ENCODE assay signal across 24 mouse cellular contexts in genomic region chr2:60260621-60261350, GRCm38 (mm10). TPM values are rescaled to one million over a fixed set of nuclear protein-coding genes. Genes with fewer than 3 reads are reported as not detected.
A peak's percentile ranks its signal among the peaks of the same experiment; 100 is the strongest.
DNase-seq lines count a peak whose midpoint lies in the region; ATAC-seq and TF ChIP-seq lines count a peak whose summit lies in the region.
"Had no signal": no experiment of that assay in that cellular context is flagged by ENCODE, and none has a peak within 500 bp of the region (broad histone marks: within the 10 kb centered on the region; RNA-seq: fewer than 3 reads in every experiment).

No protein-coding gene starts in this region.

- TF ChIP-seq EP300 in liver, postnatal 0 days (IDR thresholded peaks at IDR 0.05; ENCODE audit: low read depth): no peak

- no peak overlapping the region for H3K4me2 ChIP-seq in heart, embryonic 11.5 days
- H3K4me2 ChIP-seq in liver, postnatal 0 days (ENCODE audit: low read depth, low read length): no peak overlapping the region
- H3K4me2 ChIP-seq: embryonic facial prominence, embryonic 15.5 days; limb, embryonic 12.5 days; neural tube, embryonic 15.5 days had no signal

- H3K27ac ChIP-seq in heart, embryonic 11.5 days (ENCODE audit: low read depth, low read length): no peak overlapping the region
- H3K27ac ChIP-seq in liver, adult 2 months (replicated peaks; ENCODE audit: insufficient read depth, low read depth, low read length): no peak overlapping the region
- H3K27ac ChIP-seq in liver, postnatal 0 days (ENCODE audit: low read depth): no peak overlapping the region
- H3K27ac ChIP-seq in small intestine, adult 2 months (ENCODE audit: insufficient read depth, low read depth, low read length): peak overlapping the region; percentile 96
- H3K27ac ChIP-seq: embryonic facial prominence, embryonic 15.5 days; forebrain, embryonic 10.5 days; left cerebral cortex, adult 2 months; limb, embryonic 12.5 days; liver, embryonic 14.5 days; neural tube, embryonic 15.5 days had no signal

- no peaks in the 10 kb centered on the region for H3K27me3 ChIP-seq in heart, embryonic 11.5 days (ENCODE audit: control insufficient read depth, insufficient read depth, low read length)
- H3K27me3 ChIP-seq in liver, adult 2 months (ENCODE audit: control insufficient read depth, insufficient read depth, low read length): no peaks in the 10 kb centered on the region
- no peaks in the 10 kb centered on the region for H3K27me3 ChIP-seq in liver, postnatal 0 days (ENCODE audit: insufficient read depth, low read length)
- no peaks in the 10 kb centered on the region for H3K27me3 ChIP-seq in small intestine, adult 2 months (ENCODE audit: control insufficient read depth, insufficient read depth, low read length)
- H3K27me3 ChIP-seq: embryonic facial prominence, embryonic 15.5 days; limb, embryonic 12.5 days; neural tube, embryonic 15.5 days; Patski had no signal

- peak; percentile 61 to 62 for DNase-seq in cerebellum, postnatal 14 days
- no peak for DNase-seq in cerebellum, adult 9-11 months
- peak; percentile 13 to 21 for DNase-seq in heart, postnatal 14 days
- peak; percentile 47 for DNase-seq in liver, adult 2 months (ENCODE audit: extremely low read depth, low read depth, low spot score)
- DNase-seq in liver, postnatal 0 days: no peak
- no peak for DNase-seq in gastrocnemius, postnatal 36 days
- DNase-seq: cerebellum, adult 2 months; embryo, embryonic 11 days; gastrocnemius, postnatal 10 days; midbrain, embryonic 14.5 days; right cerebral cortex, postnatal 4 days; thymus, postnatal 4 days had no signal

- H3K9me3 ChIP-seq in heart, embryonic 11.5 days (replicated peaks; ENCODE audit: control insufficient read depth, low read length): no peaks in the 10 kb centered on the region
- H3K9me3 ChIP-seq in liver, postnatal 0 days (ENCODE audit: low read length): no peaks in the 10 kb centered on the region
- H3K9me3 ChIP-seq: forebrain, embryonic 10.5 days; limb, embryonic 12.5 days; neural tube, embryonic 15.5 days had no signal

- ATAC-seq in heart, embryonic 11.5 days (replicated peaks; ENCODE audit: insufficient number of reproducible peaks, low FRiP score, low TSS enrichment): no peak
- ATAC-seq in liver, postnatal 0 days: no peak
- ATAC-seq: activated CD4-positive, CD25-positive, alpha-beta regulatory T cell, adult 4 months; lung, postnatal 0 days; Patski had no signal

- TF ChIP-seq CTCF in liver, adult 2 months (IDR thresholded peaks at IDR 0.05; ENCODE audit: low read depth, low read length): no peak
- TF ChIP-seq CTCF in liver, postnatal 0 days (IDR thresholded peaks at IDR 0.05; ENCODE audit: low read depth): no peak
- TF ChIP-seq CTCF in small intestine, adult 2 months (IDR thresholded peaks at IDR 0.05; ENCODE audit: extremely low read depth, insufficient read length, insufficient replicate concordance, low read depth, low read length): no peak

- TF ChIP-seq POLR2A in liver, adult 2 months (IDR thresholded peaks at IDR 0.05; ENCODE audit: extremely low read depth, insufficient read depth, low read length): no peak
- no peak for TF ChIP-seq POLR2A in small intestine, adult 2 months (IDR thresholded peaks at IDR 0.05; ENCODE audit: low read depth, low read length)

- 82% methylated on average over 5 of the region's 5 CpGs for WGBS in heart, embryonic 11.5 days (ENCODE audit: insufficient replicate concordance)
- WGBS in liver, adult 2 months: 60% methylated on average over 5 of the region's 5 CpGs
- 76% methylated on average over 5 of the region's 5 CpGs for WGBS in liver, postnatal 0 days (ENCODE audit: insufficient replicate concordance)
- 37% methylated on average over 5 of the region's 5 CpGs for whole genome bisulfite sequencing in small intestine, adult 2 months

- H3K79me2 ChIP-seq in liver, adult 2 months (ENCODE audit: control insufficient read depth, insufficient read depth, low read length): peaks cover 5% of the 10 kb centered on the region; the same call in 1 of the 2 replicates

- no peaks in the 10 kb centered on the region for H3K36me3 ChIP-seq in heart, embryonic 11.5 days (ENCODE audit: control insufficient read depth, insufficient read depth, low read length)
- H3K36me3 ChIP-seq in liver, adult 2 months (ENCODE audit: control insufficient read depth, insufficient read depth, low read length): peaks cover 53% of the 10 kb centered on the region
- peaks cover 18% of the 10 kb centered on the region for H3K36me3 ChIP-seq in liver, postnatal 0 days (replicated peaks; ENCODE audit: insufficient read depth, low read length)
- H3K36me3 ChIP-seq in small intestine, adult 2 months (ENCODE audit: control insufficient read depth, insufficient read depth, low read length): peaks cover 16% of the 10 kb centered on the region
- H3K36me3 ChIP-seq: forebrain, embryonic 10.5 days; neural tube, embryonic 15.5 days had no signal

- intact Hi-C loops in heart, postnatal 14 days (cut with DNase I): no loop called here
- intact Hi-C loops in gastrocnemius, postnatal 36 days (cut with DNase I): no loop called here

- H3K9ac ChIP-seq in heart, embryonic 11.5 days (ENCODE audit: low read depth, low read length): no peak overlapping the region
- H3K9ac ChIP-seq in liver, adult 2 months (ENCODE audit: low read depth, low read length): no peak overlapping the region
- no peak overlapping the region for H3K9ac ChIP-seq in liver, postnatal 0 days (replicated peaks)
- H3K9ac ChIP-seq: embryonic facial prominence, embryonic 15.5 days; limb, embryonic 12.5 days; liver, embryonic 14.5 days; neural tube, embryonic 15.5 days had no signal

- no peaks in the 10 kb centered on the region for H3K4me1 ChIP-seq in heart, embryonic 11.5 days (ENCODE audit: control insufficient read depth, insufficient read depth, low read length)
- H3K4me1 ChIP-seq in liver, adult 2 months (ENCODE audit: control insufficient read depth, insufficient read depth, low read length): peaks cover 4% of the 10 kb centered on the region; the same call in 1 of the 2 replicates
- H3K4me1 ChIP-seq in liver, postnatal 0 days (ENCODE audit: insufficient read depth): no peaks in the 10 kb centered on the region
- H3K4me1 ChIP-seq in small intestine, adult 2 months (ENCODE audit: control insufficient read depth, insufficient read depth, insufficient read length, low read length): peaks cover 8% of the 10 kb centered on the region; the same call in 1 of the 2 replicates
- H3K4me1 ChIP-seq: embryonic facial prominence, embryonic 15.5 days; forebrain, embryonic 10.5 days; limb, embryonic 12.5 days; neural tube, embryonic 15.5 days had no signal

- no peak overlapping the region for H3K4me3 ChIP-seq in heart, embryonic 11.5 days (ENCODE audit: low read depth, low read length)
- no peak overlapping the region for H3K4me3 ChIP-seq in liver, adult 2 months (ENCODE audit: insufficient read depth, low read depth, low read length)
- no peak overlapping the region for H3K4me3 ChIP-seq in liver, postnatal 0 days (ENCODE audit: low read depth, low read length)
- no peak overlapping the region for H3K4me3 ChIP-seq in small intestine, adult 2 months (ENCODE audit: low read depth, low read length)
- H3K4me3 ChIP-seq: embryonic facial prominence, embryonic 15.5 days; forebrain, embryonic 10.5 days; left cerebral cortex, adult 2 months; limb, embryonic 12.5 days; myocyte; neural tube, embryonic 15.5 days had no signal

RNA-seq across cellular contexts. Expression of gene Cd302, which starts 23.5 kb away (rescaled TPM):
- total RNA-seq in heart, postnatal 14 days (2021): 10 to 100 TPM; 11.0 to 11.7 TPM
- 18.5 and 22.6 TPM in 2 replicates for polyA plus RNA-seq in heart, embryonic 11.5 days (2014; fragmentation: Nextera tagmentation; extraction: Ambion mirVana)
- 440 and 468 TPM in 2 replicates for total RNA-seq in liver, adult 2 months (2014; rRNA removed)
- 200 and 218 TPM in 2 replicates for polyA plus RNA-seq in liver, adult 2 months (2012; rRNA removed)
- polyA plus RNA-seq in liver, postnatal 0 days (2015; fragmentation: Nextera tagmentation; extraction: Ambion mirVana): 349 and 375 TPM in 2 replicates
- 21.9 and 29.1 TPM in 2 replicates for polyA plus RNA-seq in small intestine, adult 2 months (2012; rRNA removed)
- total RNA-seq in gastrocnemius, postnatal 36 days (2021): 1 to 10 TPM; 7.7 to 8.3 TPM

RNA-seq across cellular contexts. Expression of gene March7, which starts 51.1 kb away (rescaled TPM):
- total RNA-seq in heart, postnatal 14 days (2021): 10 to 100 TPM; 33.9 to 37.7 TPM
- polyA plus RNA-seq in heart, embryonic 11.5 days (2014; fragmentation: Nextera tagmentation; extraction: Ambion mirVana): 62.6 and 65.2 TPM in 2 replicates
- 31.5 and 37.6 TPM in 2 replicates for total RNA-seq in liver, adult 2 months (2014; rRNA removed)
- polyA plus RNA-seq in liver, adult 2 months (2012; rRNA removed): 4.1 and 4.7 TPM in 2 replicates
- polyA plus RNA-seq in liver, postnatal 0 days (2015; fragmentation: Nextera tagmentation; extraction: Ambion mirVana): 16.5 and 16.8 TPM in 2 replicates
- 2.1 and 4.4 TPM in 2 replicates for polyA plus RNA-seq in small intestine, adult 2 months (2012; rRNA removed)
- total RNA-seq in gastrocnemius, postnatal 36 days (2021): 10 to 100 TPM; 22.5 to 25.2 TPM

RNA-seq across cellular contexts. Expression of gene Baz2b, which starts 51.1 kb away (rescaled TPM):
- 10 to 100 TPM; 44.6 to 54.8 TPM for total RNA-seq in heart, postnatal 14 days (2021)
- polyA plus RNA-seq in heart, embryonic 11.5 days (2014; fragmentation: Nextera tagmentation; extraction: Ambion mirVana): 51.2 and 56.1 TPM in 2 replicates
- total RNA-seq in liver, adult 2 months (2014; rRNA removed): 23.0 and 23.5 TPM in 2 replicates
- polyA plus RNA-seq in liver, adult 2 months (2012; rRNA removed): 2.9 and 4.8 TPM in 2 replicates
- 19.7 and 21.7 TPM in 2 replicates for polyA plus RNA-seq in liver, postnatal 0 days (2015; fragmentation: Nextera tagmentation; extraction: Ambion mirVana)
- polyA plus RNA-seq in small intestine, adult 2 months (2012; rRNA removed): 4.0 and 9.9 TPM in 2 replicates
- 10 to 100 TPM; 30.7 to 31.9 TPM for total RNA-seq in gastrocnemius, postnatal 36 days (2021)

Comparison
In these comparisons a context has a peak if more than half of its experiments do, and no peak if none do; other contexts are left out.
1. DNase-seq: peak in cerebellum, postnatal 14 days (2 of 2), heart, postnatal 14 days (2 of 2) and liver, adult 2 months (single experiment); none in cerebellum, adult 9-11 months (single experiment), liver, postnatal 0 days (single experiment) and gastrocnemius, postnatal 36 days (0 of 2).